Mouse (Mus musculus) forebrain, embryonic 15.5 days (tissue): ENCODE results near the gene Cabs1. TPM values are rescaled to one million over a fixed set of nuclear protein-coding genes. Genes with fewer than 3 reads are reported as not detected.

ENCODE experiments used
- ATAC-seq: fragments of 200-750 bp; cut with Nextera tagmentation; replicated peaks from 2 replicates; pipeline ENCODE4 v1.8.0; 2017; ENCODE audit warnings: mild to moderate bottlenecking, moderate TSS enrichment, moderate library complexity
- H3K27ac ChIP-seq: fragments of 300-500 bp; sonication (generic); replicated peaks from 2 replicates; pipeline ENCODE4 v1.5.1; 2015; ENCODE audit warnings: mild to moderate bottlenecking, inconsistent platforms
- H3K27me3 ChIP-seq: fragments of 300-500 bp; sonication (generic); 2 replicates; pipeline ENCODE4 v1.6.1; 2015; ENCODE audit warnings: inconsistent platforms
- H3K36me3 ChIP-seq: fragments of 300-500 bp; sonication (generic); 2 replicates; pipeline ENCODE4 v1.6.1; 2015; ENCODE audit warnings: mild to moderate bottlenecking, inconsistent platforms
- H3K4me1 ChIP-seq: fragments of 300-500 bp; sonication (generic); 2 replicates; pipeline ENCODE4 v1.6.1; 2015; ENCODE audit warnings: inconsistent platforms
- H3K4me2 ChIP-seq: fragments of 300-500 bp; sonication (generic); replicated peaks from 2 replicates; pipeline ENCODE4 v1.6.1; 2015; ENCODE audit warnings: mild to moderate bottlenecking, inconsistent platforms
- H3K4me3 ChIP-seq: fragments of 300-500 bp; sonication (generic); 2 replicates; pipeline ENCODE4 v1.5.1; 2015; ENCODE audit warnings: mild to moderate bottlenecking, inconsistent platforms
- H3K9ac ChIP-seq: fragments of 300-500 bp; sonication (generic); replicated peaks from 2 replicates; pipeline ENCODE4 v1.6.1; 2015; ENCODE audit warnings: mild to moderate bottlenecking, inconsistent platforms
- H3K9me3 ChIP-seq: fragments of 300-500 bp; sonication (generic); 2 replicates; pipeline ENCODE4 v1.6.1; 2016; ENCODE audit warnings: inconsistent platforms
- WGBS: fragments of 180-500 bp; shearing (Covaris S2); methylation state at CpG from one replicate; pipeline ENCODE4 v1.1.7; 2015; ENCODE audit warnings: mixed read lengths; 5-methylcytosine and 5-hydroxymethylcytosine counted together
- polyA plus RNA-seq: library from polyadenylated mRNA; unstranded; fragments of >200 nt; fragmentation: Nextera tagmentation; extraction: Ambion mirVana; gene quantifications from 2 replicates; pipeline ENCODE4 v1.2.1, GENCODE M21; 2015

Cabs1 gene
- not detected in 2 replicates for polyA plus RNA-seq

DNA sequence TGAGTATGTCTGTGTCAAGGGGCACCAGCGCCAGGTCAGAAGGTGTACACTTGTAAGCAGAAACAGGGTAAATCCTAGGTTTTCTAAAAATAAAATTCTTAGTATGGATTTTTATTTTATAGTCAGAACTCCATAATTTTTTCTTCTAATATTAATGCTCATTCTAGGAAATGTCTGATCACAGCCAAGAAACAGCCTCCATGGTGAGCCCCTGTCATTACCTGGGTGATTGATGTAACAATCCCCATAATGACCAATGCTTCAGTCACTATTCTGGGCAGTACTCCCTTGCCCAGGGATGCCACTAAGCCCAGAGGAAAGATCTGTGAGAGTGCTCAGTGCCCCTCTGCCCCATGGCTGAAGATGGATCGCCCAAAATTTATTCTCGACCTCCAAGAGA is at the start of gene Cabs1:
Gene Cabs1 (plus strand): TSS at position 301 of the 400 bp plus-strand sequence.
- ATAC-seq: no peak
- no peak within 1 kb of the TSS for H3K9ac ChIP-seq
- WGBS: 92% methylated on average over 3 of the region's 3 CpGs

DNA sequence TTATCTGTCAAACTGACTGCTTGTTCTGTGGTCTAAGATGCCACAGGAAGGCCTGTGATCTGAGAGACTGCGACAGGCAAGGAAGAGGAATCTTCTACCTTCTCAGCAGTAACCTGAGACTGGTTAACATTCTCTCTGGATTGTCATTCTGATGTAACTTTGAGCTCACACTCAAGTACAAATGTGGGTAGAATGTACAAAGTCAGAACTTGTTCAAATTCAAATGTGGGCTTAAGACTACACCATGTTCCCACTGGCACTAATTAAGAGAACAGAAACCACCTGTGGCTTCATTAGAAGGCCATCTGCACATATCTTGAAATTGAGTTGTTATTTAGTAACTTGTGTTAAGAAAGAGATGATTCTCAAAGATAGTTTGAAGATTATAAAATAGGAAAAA is 47.6 kb upstream of the Cabs1 start:
- H3K4me3 ChIP-seq: no peak overlapping the region
- no peak overlapping the region for H3K27ac ChIP-seq
- 47% methylated on average over 1 of the region's 1 CpGs for WGBS
- no peak for ATAC-seq
- H3K4me1 ChIP-seq: no peaks in the 10 kb centered on the region
- H3K36me3 ChIP-seq: no peaks in the 10 kb centered on the region
- no peak overlapping the region for H3K4me2 ChIP-seq
- H3K9me3 ChIP-seq: no peaks in the 10 kb centered on the region
- no peaks in the 10 kb centered on the region for H3K27me3 ChIP-seq
- H3K9ac ChIP-seq: no peak overlapping the region

More for the DNA sequence above, at the start of gene Cabs1:
- H3K27ac ChIP-seq: no peak within 1 kb of the TSS
- H3K27me3 ChIP-seq: no peaks in the 10 kb centered on the region
- H3K36me3 ChIP-seq: no peaks in the 10 kb centered on the region
- H3K4me3 ChIP-seq: no peak within 1 kb of the TSS
- H3K4me2 ChIP-seq: no peak within 1 kb of the TSS
- no peaks in the 10 kb centered on the region for H3K9me3 ChIP-seq
- no peaks in the 10 kb centered on the region for H3K4me1 ChIP-seq

DNA sequence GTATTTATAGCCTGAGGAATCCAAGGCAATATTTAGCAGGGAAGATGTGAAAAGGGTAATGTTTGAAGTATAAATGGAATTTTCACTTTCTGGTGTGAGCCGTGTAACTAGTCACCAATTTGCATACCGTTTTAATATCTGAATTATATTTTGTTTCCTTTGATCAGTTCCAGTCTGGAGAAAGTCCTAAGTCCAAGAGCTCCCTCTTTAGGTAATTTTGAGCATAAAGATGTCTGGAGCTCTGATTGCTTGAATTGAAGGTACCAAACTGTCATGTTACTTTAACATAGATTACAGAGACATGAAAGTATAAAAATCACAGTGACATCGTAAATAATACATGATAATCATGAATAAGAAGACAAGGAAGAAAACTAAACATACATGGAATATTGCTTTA is 38.5 kb upstream of the Cabs1 start:
- H3K9ac ChIP-seq: no peak overlapping the region
- WGBS: 53% methylated on average over 3 of the region's 3 CpGs
- H3K27me3 ChIP-seq: no peaks in the 10 kb centered on the region
- H3K9me3 ChIP-seq: no peaks in the 10 kb centered on the region
- H3K36me3 ChIP-seq: no peaks in the 10 kb centered on the region
- H3K27ac ChIP-seq: no peak overlapping the region
- ATAC-seq: no peak
- no peak overlapping the region for H3K4me2 ChIP-seq
- no peaks in the 10 kb centered on the region for H3K4me1 ChIP-seq
- no peak overlapping the region for H3K4me3 ChIP-seq

DNA sequence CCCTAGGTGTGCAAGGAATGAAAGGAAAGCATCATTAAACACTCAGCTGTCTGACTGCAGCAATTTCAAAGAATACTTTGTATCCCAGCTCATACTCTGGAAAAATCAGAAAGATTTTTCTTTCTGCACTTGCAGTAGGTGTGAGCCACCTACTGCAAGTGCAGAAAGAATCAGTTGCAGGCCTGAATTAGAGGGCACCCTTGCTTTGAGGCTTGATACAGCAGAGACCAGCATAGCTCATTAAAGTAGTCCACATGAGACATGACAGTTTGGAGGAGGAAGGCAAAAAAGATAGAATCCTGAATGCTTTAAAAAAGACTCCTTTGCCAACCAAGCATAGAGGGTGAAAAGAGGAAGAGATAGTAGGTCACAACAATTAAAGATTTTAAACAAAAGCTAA is 36.7 kb upstream of the Cabs1 start:
- Histone ChIP-seq H3K9me3 (no peaks in the 10 kb centered on the region), H3K4me3 (no peak overlapping the region), H3K4me2 (no peak overlapping the region), H3K4me1 (no peaks in the 10 kb centered on the region), H3K9ac (no peak overlapping the region), H3K36me3 (no peaks in the 10 kb centered on the region), H3K27ac (no peak overlapping the region), H3K27me3 (no peaks in the 10 kb centered on the region)
- ATAC-seq: no peak; the same call in 1 of the 2 replicates

DNA sequence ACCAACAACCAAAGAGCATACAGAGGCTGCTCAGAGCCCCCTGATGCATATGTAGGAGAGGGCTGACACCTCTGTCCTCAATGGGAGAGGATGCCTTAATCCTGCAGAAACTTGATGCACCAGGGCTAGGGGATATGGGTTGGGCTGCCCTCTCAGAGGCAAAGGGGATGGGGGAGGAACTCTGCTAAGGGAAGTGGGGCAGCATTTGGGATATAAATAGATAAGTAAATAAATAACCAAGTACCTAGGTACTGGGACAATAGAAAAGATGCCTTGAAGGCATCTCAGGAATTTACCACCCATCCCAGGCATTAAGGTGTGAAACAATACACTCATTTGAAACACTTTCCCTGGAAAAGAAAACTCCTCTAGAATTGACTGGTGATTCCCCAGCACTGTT is 27.4 kb upstream of the Cabs1 start:
- ATAC-seq: no peak

DNA sequence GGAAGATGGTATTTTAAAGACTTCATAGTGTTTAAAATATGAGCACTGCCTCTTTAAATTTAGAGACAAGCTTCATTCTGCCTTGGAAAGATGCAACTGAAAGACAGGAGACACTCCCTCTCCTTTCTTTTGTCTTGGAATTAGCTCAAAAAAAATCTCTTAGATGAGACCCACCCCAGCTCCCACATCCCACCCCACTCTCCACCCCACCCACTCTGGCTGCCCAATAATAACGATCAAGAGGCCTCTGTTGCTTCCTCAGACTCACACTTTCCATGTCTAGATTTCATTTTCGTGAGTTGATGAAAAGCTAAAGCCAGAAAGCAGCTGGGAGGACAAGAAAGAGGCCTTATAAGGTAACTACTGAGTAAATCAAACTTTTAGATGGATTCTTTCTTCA is 10.0 kb upstream of the Cabs1 start, which contains the start of the genes 2310003L06Rik and Gm28434:
Gene 2310003L06Rik (plus strand): TSS at position 259 of the 400 bp plus-strand sequence.
Gene Gm28434 (plus strand): TSS at position 317 of the 400 bp plus-strand sequence.
- H3K27ac ChIP-seq: no peak within 1 kb of the TSS
- no peaks in the 10 kb centered on the region for H3K4me1 ChIP-seq
- H3K4me2 ChIP-seq: no peak within 1 kb of the TSS
- ATAC-seq: no peak
- H3K9ac ChIP-seq: no peak within 1 kb of the TSS
- H3K36me3 ChIP-seq: no peaks in the 10 kb centered on the region
- no peaks in the 10 kb centered on the region for H3K27me3 ChIP-seq
- no peak within 1 kb of the TSS for H3K4me3 ChIP-seq
- 66% methylated on average over 2 of the region's 2 CpGs for WGBS
- no peaks in the 10 kb centered on the region for H3K9me3 ChIP-seq

More for the DNA sequence above, 27.4 kb upstream of the Cabs1 start:
- Histone ChIP-seq H3K27ac (no peak overlapping the region), H3K36me3 (no peaks in the 10 kb centered on the region), H3K9ac (no peak overlapping the region), H3K4me1 (no peaks in the 10 kb centered on the region), H3K9me3 (no peaks in the 10 kb centered on the region), H3K4me2 (no peak overlapping the region), H3K27me3 (no peaks in the 10 kb centered on the region), H3K4me3 (no peak overlapping the region)

DNA sequence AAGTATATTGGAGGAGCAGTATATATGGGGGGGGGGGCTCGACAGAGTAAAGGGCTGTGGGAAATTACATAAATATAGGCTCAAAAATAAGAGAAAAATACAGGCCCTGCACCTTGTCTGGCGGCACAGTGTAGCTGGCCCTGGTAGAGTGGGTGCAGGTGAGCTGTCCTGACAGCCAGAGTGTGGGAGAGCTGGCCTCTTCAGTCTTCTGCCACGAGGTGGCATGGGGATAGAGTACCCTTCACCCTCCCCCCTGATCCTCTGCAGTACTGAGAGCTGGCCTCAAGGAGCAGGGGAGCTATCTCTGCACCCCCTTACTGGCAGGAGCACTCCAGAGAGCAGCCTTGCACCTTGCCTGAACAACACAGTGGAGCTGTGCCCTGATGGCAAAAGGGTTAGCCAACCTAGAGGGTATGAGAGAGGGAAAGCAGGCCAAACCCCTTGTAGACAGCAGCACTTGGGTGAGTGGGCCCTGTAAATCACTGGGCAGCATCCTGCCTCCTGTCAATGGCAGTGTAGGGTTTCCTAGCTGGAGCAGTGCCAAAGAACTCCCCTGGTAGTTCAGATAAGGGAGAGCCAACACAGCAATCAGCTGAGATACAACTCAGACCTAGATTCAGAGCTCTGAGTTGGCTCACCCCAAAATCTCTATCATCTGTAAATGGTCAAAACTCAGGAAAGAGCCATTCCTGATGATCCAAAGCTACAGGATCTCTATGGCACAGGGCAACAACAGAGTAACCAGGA is 3.4 kb downstream of the Cabs1 start:
- Histone ChIP-seq H3K4me1 (no peaks in the 10 kb centered on the region), H3K4me2 (no peak overlapping the region), H3K36me3 (no peaks in the 10 kb centered on the region), H3K27ac (no peak overlapping the region), H3K27me3 (no peaks in the 10 kb centered on the region), H3K9ac (no peak overlapping the region), H3K9me3 (no peaks in the 10 kb centered on the region), H3K4me3 (no peak overlapping the region)
- WGBS: 62% methylated on average over 3 of the region's 3 CpGs
- no peak for ATAC-seq

DNA sequence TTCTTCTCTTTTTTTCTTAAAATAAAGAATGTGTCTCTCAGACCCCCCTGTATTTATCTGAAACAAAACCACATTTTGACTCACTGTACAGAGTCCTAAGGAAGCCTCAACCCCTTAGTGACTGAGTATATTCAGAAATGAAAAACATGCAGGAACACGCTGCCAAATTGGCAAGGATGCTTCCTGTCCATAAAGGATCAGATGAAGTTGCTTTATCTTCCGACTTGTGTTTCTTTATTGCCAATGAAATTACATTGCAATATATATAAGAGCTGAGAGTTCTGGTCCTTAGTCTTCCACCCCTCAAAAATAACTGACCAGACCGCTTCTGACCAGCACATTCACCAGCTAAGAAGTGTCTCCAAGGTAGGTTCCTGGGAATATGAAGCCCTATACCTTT is 23.0 kb downstream of the Cabs1 start, which contains the start of gene Smr3a:
Gene Smr3a (plus strand): TSS at position 301 of the 400 bp plus-strand sequence.
- H3K27ac ChIP-seq: no peak within 1 kb of the TSS
- 92% methylated on average over 3 of the region's 3 CpGs for WGBS
- no peaks in the 10 kb centered on the region for H3K27me3 ChIP-seq

DNA sequence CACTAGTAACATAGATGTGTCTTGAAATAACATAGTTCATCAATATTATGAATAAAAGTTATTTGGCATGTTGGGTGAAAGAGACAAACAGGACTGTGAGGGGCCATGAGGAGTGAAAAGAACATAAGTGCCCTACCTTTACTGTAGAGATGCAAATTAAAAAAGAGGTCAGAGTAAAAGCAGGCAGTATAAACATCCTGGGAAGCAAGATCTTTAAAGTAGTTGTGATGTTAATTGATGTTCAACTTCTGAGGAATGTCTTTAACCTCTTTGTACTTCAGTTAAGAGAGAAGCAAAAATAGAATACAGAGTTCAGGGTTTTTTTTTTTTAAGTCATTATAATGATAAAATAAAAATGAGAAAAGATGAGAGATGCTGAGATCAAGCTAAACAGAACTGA is 26.0 kb downstream of the Cabs1 start:
- Histone ChIP-seq H3K27ac (no peak overlapping the region), H3K4me3 (no peak overlapping the region), H3K4me2 (no peak overlapping the region), H3K4me1 (no peaks in the 10 kb centered on the region), H3K9me3 (no peaks in the 10 kb centered on the region), H3K36me3 (no peaks in the 10 kb centered on the region), H3K9ac (no peak overlapping the region), H3K27me3 (no peaks in the 10 kb centered on the region)
- ATAC-seq: no peak

More for the DNA sequence above, 23.0 kb downstream of the Cabs1 start, which contains the start of gene Smr3a:
- Histone ChIP-seq H3K4me2 (no peak within 1 kb of the TSS), H3K36me3 (no peaks in the 10 kb centered on the region), H3K9me3 (no peaks in the 10 kb centered on the region), H3K4me3 (no peak within 1 kb of the TSS), H3K9ac (no peak within 1 kb of the TSS), H3K4me1 (no peaks in the 10 kb centered on the region)
- ATAC-seq: no peak

Other genes with a start within 250 kb of the Cabs1 start
- not detected in 2 replicates for gene Csn1s2a, start 204.9 kb upstream of the Cabs1 start, polyA plus RNA-seq
- gene Csn1s2b, start 171.4 kb upstream of the Cabs1 start, polyA plus RNA-seq: not detected in 2 replicates
- not detected in 2 replicates for gene Prr27, start 153.8 kb upstream of the Cabs1 start, polyA plus RNA-seq
- not detected in 2 replicates for gene Odam, start 94.4 kb upstream of the Cabs1 start, polyA plus RNA-seq
- not detected in 2 replicates for gene Csn3, start 53.9 kb upstream of the Cabs1 start, polyA plus RNA-seq
- gene 2310003L06Rik, start 10.0 kb upstream of the Cabs1 start, polyA plus RNA-seq: not detected in 2 replicates
- gene Gm28434, start 9.9 kb upstream of the Cabs1 start, polyA plus RNA-seq: not detected in 2 replicates
- gene Smr3a, start 23.1 kb downstream of the Cabs1 start, polyA plus RNA-seq: not detected in 2 replicates
- not detected in 2 replicates for gene Smr2, start 107.1 kb downstream of the Cabs1 start, polyA plus RNA-seq
- not detected in 2 replicates for gene Gm11116, start 132.1 kb downstream of the Cabs1 start, polyA plus RNA-seq
- not detected in 2 replicates for gene Gm11115, start 174.7 kb downstream of the Cabs1 start, polyA plus RNA-seq